In the genomic region with DNA sequence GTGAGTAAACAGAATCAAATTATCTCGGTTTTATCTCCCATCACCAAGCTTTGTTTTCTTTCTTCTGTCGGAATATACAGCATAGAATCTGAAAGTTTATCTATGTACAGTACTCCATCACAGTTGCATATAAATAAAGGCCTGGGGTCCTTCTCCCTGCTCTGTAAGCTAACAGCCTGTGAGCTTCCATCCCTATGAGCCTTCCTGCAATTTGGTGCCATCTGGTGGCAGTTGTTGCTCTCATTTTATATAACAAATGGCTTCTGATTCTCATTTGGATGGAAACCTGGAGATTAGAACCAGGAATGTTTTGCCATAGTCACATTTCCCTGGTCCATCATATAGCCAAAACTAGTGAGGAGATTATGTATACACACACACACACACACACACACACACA, we compare ENCODE assay signal across 9 mouse cellular contexts.
DNase-seq lines count a peak whose midpoint lies in the region; ATAC-seq and TF ChIP-seq lines count a peak whose summit lies in the region.
"Had no signal": no experiment of that assay in that cellular context is flagged by ENCODE, and none has a peak within 500 bp of the region (broad histone marks: within the 10 kb centered on the region; RNA-seq: fewer than 3 reads in every experiment).

No protein-coding gene starts in this region.

- TF ChIP-seq POLR2A in kidney, adult 2 months (IDR thresholded peaks at IDR 0.05; ENCODE audit: low read depth, low read length) = no peak

- H3K27me3 ChIP-seq in kidney, adult 2 months (replicated peaks; ENCODE audit: control insufficient read depth, insufficient read depth, low read length) = no peaks in the 10 kb centered on the region
- H3K27me3 ChIP-seq in kidney, embryonic 14.5 days (ENCODE audit: control insufficient read depth, insufficient read depth, low read length) = no peaks in the 10 kb centered on the region
- H3K27me3 ChIP-seq in midbrain, embryonic 12.5 days = no peaks in the 10 kb centered on the region
- H3K27me3 ChIP-seq: embryonic facial prominence, embryonic 12.5 days had no signal

- no peaks in the 10 kb centered on the region for H3K9me3 ChIP-seq in kidney, embryonic 14.5 days (ENCODE audit: control insufficient read depth, low read length)
- no peaks in the 10 kb centered on the region for H3K9me3 ChIP-seq in midbrain, embryonic 12.5 days
- H3K9me3 ChIP-seq: embryonic facial prominence, embryonic 12.5 days had no signal

- peak; percentile 26; the same call in 1 of the 2 replicates for TF ChIP-seq CTCF in kidney, adult 2 months (conservative IDR thresholded peaks at IDR 0.05; ENCODE audit: insufficient read depth, insufficient read length, low read depth, low read length)

- H3K4me3 ChIP-seq in kidney, adult 2 months (ENCODE audit: insufficient read depth, low read depth, low read length) = no peak overlapping the region
- H3K4me3 ChIP-seq in kidney, embryonic 14.5 days (ENCODE audit: low read length) = no peak overlapping the region
- H3K4me3 ChIP-seq in midbrain, embryonic 12.5 days = no peak overlapping the region
- H3K4me3 ChIP-seq: embryonic facial prominence, embryonic 12.5 days had no signal

- no peak overlapping the region for H3K4me2 ChIP-seq in kidney, embryonic 14.5 days (replicated peaks; ENCODE audit: low read depth, low read length)
- H3K4me2 ChIP-seq in midbrain, embryonic 12.5 days (replicated peaks) = no peak overlapping the region
- H3K4me2 ChIP-seq: embryonic facial prominence, embryonic 12.5 days had no signal

- no peaks in the 10 kb centered on the region for H3K36me3 ChIP-seq in kidney, adult 2 months (ENCODE audit: control insufficient read depth, insufficient read depth, low read length)
- H3K36me3 ChIP-seq in kidney, embryonic 14.5 days (ENCODE audit: control insufficient read depth, insufficient read depth, low read length) = no peaks in the 10 kb centered on the region
- H3K36me3 ChIP-seq in midbrain, embryonic 12.5 days = no peaks in the 10 kb centered on the region
- H3K36me3 ChIP-seq: embryonic facial prominence, embryonic 12.5 days had no signal

- ATAC-seq in kidney, embryonic 14.5 days (ENCODE audit: low FRiP score, low TSS enrichment) = no peak
- peak; percentile 68; the same call in 1 of the 2 replicates for ATAC-seq in midbrain, embryonic 12.5 days (ENCODE audit: low FRiP score, low read depth)

- DNase-seq in kidney, adult 2 months = peak; percentile 11
- DNase-seq in R1 (ENCODE audit: low read depth, low spot score) = peak; percentile 32
- DNase-seq in embryo, embryonic 9.5 days (ENCODE audit: extremely low spot score) = peak; percentile 30
- peak; percentile 18 for DNase-seq in kidney, postnatal 14 days
- DNase-seq in spleen, adult 18-20 months = no peak
- no peak for DNase-seq in gastrocnemius, postnatal 36 days

- 40% methylated on average over 2 of the region's 2 CpGs for WGBS in kidney, adult 2 months
- WGBS in kidney, embryonic 14.5 days = 39% methylated on average over 2 of the region's 2 CpGs
- 38% methylated on average over 2 of the region's 2 CpGs for WGBS in midbrain, embryonic 12.5 days

- intact Hi-C loops in gastrocnemius, postnatal 36 days (cut with DNase I) = no loop called here

- no peak overlapping the region for H3K27ac ChIP-seq in kidney, adult 2 months (ENCODE audit: insufficient read depth, low read depth, low read length)
- no peak overlapping the region for H3K27ac ChIP-seq in kidney, embryonic 14.5 days (ENCODE audit: low read depth, low read length)
- no peak overlapping the region for H3K27ac ChIP-seq in midbrain, embryonic 12.5 days (replicated peaks)
- H3K27ac ChIP-seq: embryonic facial prominence, embryonic 12.5 days had no signal

- no peaks in the 10 kb centered on the region for H3K4me1 ChIP-seq in kidney, adult 2 months (ENCODE audit: control insufficient read depth, insufficient read depth, low read length)
- no peaks in the 10 kb centered on the region for H3K4me1 ChIP-seq in kidney, embryonic 14.5 days (ENCODE audit: control insufficient read depth, insufficient read depth, low read length)
- H3K4me1 ChIP-seq in midbrain, embryonic 12.5 days = no peaks in the 10 kb centered on the region
- H3K4me1 ChIP-seq: embryonic facial prominence, embryonic 12.5 days had no signal

- H3K9ac ChIP-seq in kidney, embryonic 14.5 days (ENCODE audit: low read depth, low read length) = no peak overlapping the region
- H3K9ac ChIP-seq in midbrain, embryonic 12.5 days (replicated peaks) = no peak overlapping the region
- H3K9ac ChIP-seq: embryonic facial prominence, embryonic 12.5 days had no signal

Comparison
In these comparisons a context has a peak if more than half of its experiments do, and no peak if none do; other contexts are left out.
1. DNase-seq: peak in kidney, adult 2 months (single experiment), R1 (single experiment), embryo, embryonic 9.5 days (single experiment) and kidney, postnatal 14 days (single experiment); none in spleen, adult 18-20 months (0 of 2) and gastrocnemius, postnatal 36 days (0 of 2).